Mouse (Mus musculus) embryo, embryonic 11.5 days (tissue): Measurements from ENCODE around the gene Rgs7.

ENCODE experiments used
- DNase-seq: peaks from one replicate; pipeline ENCODE4 v3.0.0-alpha.2; 2012; ENCODE audit warnings: low read depth, low spot score

Rgs7 gene

DNA sequence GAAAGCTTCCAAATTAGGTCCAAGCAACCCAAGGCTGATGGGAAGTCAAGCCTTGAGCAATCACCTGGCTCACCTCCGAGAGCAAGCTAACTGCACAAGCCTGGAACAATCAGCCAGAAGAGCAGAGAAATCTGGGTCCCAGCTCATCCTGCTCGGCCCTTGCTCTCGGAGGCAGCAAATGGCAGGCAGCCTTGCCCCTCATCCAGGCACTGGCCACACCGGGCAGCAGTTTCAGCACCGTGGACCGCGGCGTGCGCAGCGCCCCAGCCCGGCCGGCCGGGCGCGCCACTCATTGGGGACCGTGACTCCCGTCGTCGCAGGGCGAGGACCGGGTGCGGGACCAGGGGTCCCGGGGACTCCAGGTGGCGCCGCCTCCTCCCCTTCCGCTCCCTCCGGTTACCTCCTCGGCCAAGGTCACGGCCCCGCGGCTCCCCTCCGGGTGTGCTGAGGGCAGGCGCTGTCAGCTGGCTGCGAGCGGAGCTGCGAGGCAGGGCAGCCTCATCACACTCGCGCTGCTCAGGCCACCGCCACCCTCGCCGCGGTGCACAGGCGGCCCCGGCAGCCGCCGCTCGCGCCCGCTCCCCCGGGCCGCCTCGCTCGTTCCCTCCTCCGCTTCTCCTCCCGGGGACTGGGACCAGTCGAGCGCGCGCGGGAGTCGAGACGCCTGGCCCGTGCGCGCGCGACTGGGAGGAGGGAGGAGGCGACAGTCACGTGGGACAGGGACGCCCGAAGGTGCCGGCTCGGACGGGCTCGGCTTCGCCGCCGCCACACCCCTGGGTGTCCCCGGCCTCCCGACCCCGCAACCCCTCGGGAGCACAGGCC, at the start of gene Rgs7:
Rgs7 (minus strand) TSS at position 640 of the 822 bp plus-strand sequence.
- peak; percentile 26 for DNase-seq

DNA sequence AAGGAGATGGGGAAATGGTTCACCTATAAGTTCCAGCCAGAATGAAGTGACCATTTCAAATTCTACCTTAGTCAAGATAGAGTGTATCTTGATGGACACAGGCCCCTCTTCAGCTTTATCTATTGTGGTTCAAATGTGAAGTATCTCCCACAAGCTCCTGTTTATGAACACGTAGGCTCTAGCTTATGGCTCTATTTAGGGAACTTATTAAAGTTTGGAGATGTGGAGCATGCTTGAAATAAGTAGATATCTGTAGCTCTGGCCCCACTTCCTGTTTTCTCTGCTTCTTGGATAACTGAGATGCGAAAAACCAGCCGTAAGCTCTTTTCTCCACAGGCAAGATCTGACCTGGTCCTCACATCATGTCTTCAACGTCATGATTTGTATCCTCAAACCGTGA, 48.4 kb upstream of the Rgs7 start:
- DNase-seq = no peak

DNA sequence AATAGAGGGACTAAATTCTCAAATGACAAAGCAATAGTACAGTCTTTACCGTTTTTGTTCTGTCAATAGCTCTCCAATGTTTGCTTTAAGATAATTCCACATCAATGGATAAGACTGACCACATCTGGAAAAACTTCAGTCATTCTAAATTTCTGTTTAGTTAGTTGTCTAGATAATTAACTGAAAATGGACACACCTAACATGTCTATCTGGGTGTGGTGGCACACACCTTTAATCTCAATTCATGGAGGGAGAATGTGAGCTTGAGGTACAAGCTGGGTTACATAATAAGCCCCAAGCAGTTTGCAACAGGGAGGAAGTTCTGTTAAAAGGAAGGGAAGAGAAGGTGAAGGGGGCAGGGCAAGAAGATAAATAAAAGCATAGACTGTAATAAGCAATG, 45.0 kb upstream of the Rgs7 start:
- DNase-seq = no peak

DNA sequence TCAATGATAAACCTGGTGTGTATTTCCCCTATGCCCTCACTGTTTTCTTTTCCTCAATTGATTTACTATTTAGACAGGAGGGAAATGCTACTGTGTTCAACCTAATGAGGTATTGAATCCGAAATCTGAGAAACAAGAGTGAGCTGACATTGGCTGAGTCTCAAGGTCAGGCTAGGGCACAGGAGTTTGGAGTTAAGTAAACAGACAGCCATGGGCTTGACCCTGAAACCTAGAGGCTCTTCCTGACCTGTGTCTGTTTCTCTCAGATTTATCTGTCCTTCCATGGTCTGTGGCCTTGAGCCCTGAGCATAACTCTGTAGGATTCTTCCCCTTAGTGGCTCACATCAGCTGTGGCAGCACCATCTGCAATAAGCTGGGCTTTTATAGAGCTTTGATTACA, 37.6 kb upstream of the Rgs7 start:
- no peak for DNase-seq

DNA sequence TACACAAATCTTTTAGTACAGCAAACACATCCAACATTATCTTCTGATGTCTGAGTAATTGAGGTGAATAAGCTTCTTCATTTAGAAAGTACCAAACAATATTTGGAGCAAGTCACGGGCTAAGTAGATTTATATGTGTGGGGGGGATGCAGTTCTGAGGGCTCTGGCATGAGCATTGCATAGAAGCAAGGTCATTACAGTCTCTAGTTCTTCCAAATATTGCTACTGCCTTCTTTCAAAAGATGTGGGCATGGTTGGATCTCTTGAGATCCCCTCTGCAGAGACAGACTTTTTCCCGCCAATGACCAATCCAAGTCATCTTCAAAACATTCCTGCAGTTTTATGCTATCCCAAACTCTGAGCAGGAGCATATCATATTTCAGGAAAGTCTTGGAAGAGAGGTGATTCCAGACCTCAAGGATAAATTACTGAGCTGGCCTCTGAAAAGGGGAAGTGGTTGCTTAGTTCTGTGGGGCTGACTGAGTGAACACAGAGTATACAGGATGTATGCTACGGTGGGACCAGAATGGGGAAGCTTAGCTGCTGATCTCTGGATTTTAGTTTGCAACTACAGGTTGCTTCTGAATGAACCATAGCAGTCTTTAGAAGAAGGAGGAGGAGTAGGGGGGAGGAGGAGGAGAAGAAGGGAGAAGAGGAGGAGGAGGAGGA, 32.5 kb upstream of the Rgs7 start:
- no peak for DNase-seq

DNA sequence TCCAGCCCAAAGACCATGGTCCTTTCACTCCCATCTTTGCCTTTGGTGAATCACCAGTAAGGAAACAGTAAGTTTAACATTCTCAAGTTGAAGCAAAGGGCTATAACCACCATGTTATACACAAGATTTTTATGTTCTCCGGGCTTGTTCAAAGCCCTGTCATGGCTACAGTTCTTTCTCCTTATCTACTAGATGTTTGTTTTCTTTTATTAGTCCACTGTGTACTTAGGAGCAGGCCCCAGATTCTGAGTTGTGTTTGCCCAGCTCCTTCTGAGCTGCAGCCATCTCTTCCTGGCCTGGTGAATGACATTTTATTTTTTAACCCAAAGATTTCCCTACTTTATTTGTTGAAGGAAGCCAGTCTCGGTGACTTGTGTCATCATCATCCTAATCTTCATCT, 31.3 kb upstream of the Rgs7 start:
- DNase-seq = no peak

DNA sequence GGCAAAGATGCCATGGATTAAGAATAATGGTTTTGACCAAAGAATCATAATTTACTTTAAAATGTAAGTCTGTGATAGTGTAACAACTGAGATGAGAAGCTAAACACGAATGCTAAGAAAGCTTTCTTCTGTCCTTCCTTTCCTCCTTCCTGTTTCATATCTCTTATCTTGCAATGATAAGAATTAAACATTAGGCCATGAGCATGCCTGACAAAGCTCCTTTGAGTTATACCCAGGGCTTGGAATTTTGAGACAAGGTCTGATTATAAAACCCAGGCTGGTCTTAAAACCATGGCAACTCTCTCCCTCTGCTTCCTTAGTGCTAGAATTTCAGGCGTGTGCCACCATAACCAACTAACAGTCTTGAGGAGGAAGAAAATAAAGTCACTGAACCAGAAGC, 22.2 kb upstream of the Rgs7 start:
- DNase-seq = no peak

DNA sequence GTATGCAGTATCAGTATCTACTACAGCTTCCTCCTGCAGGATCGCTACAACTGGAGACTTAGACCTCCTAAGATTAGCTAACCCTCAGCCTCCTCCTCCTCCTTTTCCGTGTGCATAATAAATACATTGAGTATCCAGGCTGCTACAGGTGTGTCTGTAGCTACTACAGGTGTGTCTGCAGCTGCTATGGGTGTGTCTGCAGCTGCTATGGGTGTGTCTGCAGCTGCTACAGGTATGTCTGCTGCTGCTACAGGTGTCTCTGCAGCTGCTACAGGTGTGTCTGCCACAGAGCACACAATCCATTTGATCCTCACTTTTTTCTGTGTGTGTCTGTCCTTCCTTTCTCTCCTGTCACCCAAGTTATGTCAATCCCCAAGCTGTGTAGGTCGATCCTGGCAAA, 19.9 kb upstream of the Rgs7 start:
- DNase-seq = no peak

DNA sequence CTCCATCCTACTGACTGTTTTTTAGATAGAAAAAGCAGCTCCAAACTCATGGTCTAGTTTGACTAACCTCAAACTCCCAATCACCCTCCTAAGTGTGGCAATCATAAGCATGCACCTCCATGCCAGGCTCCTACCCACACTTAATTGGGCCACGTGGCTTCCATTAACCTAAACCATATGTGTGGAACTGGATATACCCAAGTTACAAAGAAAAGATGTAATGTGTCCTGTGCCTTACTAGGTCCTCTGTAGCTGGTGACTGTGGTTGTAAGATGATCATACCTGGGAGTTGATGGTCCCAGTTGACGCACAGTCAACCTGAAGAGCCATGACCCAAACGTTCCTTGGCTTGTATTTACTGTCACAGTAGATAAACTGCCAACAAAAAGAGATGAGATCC, 17.7 kb upstream of the Rgs7 start:
- no peak for DNase-seq

DNA sequence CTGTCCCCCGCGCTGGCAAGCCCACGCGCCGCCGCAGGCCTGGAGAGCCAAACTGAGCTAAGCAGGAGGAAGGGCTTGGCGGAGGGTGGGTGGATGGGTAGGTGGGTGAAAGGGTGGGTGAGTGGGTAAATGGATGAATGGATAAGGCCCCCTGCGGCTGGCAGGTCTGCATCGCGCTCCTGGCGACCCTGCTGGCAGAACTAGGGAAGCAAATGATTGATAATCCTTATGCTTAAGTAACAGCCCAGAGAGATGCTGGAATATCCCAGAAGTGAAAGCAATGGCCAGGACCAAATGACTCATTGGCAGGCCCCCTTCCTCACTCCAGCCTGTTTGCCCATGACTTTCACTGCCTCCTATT, 363 bp upstream of the Rgs7 start:
- DNase-seq = peak; percentile 2

DNA sequence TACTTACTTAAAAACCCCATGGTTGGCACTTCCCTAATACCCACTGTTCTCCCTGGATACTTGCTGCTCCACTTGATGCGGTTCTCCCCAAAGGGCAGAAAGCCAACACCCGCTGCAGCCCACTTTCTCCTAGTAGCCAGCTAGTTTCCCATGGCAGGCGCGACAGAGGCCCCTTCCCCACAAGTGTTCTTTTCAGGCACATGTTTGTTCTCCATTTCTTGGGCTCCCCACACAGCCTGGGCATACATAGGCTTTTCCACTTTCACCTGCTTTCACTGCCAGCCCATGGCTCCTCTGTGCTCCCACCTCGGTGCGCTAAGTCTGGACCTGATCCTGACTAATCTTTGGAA, 814 bp downstream of the Rgs7 start:
- no peak for DNase-seq

DNA sequence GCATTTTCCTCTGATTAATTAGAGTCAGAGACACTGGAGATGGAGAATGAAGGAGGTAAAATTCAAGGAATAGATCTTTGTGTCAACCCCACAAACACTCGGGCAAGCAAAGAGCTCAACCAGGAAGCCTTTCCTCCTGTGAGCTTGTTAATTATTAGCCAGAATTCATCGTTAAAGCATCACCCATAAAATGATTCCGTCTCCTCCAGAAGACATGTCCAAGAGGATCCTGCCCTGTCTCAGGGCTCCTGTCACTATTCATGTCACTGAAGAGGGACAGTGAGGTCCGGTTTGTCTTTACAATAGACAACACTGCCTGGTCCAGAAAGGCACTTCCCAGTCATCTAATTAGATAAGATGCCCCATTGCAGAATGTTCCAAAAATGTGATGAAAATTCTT, 7.2 kb downstream of the Rgs7 start:
- DNase-seq = no peak

DNA sequence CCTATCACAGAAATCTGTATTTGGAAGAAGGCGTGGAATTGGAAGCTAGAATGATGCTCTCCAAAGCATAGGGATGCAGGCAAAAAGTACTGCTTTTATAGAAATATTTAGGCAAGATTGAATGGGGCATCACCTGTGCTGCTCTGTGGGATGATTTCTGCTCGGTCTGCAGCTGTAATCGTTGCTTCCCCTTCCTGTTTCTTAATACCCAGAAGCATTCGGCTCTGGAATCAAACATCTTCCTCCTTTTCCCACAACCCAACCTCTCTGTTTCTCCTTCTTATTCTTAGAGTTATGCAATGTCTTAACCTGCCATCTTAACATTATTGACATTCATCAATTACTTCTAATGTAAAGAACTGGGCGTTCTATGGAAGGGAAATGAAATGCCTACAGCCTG, 19.2 kb downstream of the Rgs7 start:
- no peak for DNase-seq

DNA sequence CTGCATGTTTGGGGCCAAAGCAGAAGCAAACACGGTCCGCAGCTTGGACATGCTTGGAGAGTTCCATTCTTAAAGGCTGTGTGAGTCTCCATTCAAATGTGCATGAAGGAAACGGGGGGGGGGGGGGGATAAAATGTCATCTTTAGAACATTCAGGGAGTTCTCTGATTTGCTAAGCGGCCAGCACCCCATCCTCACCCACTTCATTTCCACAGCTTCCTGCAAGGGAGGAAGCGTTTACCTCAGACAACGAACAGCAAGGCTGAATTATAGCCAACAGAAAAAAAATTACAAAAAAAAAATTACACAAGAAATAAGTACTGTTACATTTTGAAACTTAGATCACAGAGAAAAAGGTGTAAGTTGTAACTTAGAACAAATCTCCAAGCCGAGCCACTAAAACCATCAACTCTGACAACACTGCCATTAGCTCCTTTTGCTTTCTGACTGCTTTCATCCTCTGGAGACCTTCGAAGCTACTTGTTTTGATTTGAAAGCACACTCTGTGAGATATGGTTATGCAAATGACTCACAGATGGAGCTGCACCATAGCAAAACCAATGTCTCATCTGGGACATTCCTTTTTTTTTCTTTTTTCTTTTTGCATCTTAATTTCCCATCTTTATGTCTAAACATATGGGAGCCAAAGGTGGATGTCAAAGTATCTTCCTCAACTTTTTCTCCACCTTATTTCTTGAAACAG, 23.1 kb downstream of the Rgs7 start:
- DNase-seq = no peak

DNA sequence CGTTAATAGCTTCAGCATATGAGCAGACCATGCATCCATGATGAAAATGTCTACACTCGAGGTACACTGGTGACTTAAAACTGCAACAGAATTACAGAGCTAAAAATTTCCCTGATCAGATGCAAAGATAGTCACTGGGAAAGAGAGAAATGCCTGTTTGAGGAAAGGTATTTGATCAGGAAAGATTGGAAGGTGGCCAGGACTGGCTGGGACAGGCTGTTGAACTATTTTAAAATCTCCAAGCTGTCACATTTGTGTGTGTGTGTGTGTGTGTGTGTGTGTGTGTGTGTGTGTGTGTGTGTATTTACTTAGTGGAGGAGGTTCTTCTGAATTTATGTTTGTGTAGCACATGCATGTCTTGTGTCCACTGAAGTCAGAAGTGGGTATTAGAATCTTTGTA, 27.7 kb downstream of the Rgs7 start:
- no peak for DNase-seq

DNA sequence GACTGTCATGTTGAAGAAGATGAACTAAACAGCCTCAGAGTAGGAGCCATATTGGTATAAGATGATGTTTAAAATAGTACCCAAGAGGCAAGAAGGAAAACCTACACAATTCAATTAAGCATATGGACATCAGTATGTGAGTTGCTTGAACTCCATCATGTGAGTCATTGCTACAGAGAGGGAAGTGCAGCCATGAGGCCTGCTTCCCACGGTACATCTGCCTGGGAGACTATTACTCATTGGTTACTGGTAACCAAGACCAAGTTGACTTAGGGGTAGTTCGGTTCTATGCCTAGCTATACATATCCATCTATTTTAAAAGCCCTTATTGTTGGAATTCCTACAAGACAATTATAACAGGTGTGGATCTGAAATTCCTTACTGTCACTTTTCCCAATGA, 29.9 kb downstream of the Rgs7 start:
- no peak for DNase-seq

DNA sequence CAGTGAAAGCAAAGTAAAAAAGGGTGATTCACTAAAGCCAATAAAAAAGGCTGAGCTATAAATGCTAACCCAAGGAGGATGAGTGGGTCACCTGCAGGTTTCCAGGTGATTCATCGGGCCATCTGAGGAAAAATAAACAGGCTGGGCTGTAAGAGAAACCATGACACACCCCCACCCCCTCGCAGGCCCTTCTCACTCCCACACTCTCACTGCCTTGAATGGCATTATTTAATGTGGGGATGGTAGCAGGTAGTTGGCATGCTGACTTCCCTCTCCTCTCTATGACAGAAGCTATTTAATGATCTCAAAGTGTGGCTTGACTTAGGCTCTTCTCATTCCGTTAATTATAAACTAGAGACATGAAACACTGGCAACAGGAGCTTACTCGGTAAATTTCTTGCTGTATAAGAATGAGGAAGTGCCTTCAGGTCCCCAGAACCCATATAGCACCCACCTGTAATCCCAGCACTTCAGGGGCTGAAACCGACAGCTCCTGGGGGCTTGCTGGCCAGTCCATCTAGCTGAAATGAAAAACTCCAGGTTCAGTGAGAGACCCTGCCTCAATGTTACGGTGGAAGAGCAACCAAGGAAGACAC, 38.2 kb downstream of the Rgs7 start:
- DNase-seq = no peak

DNA sequence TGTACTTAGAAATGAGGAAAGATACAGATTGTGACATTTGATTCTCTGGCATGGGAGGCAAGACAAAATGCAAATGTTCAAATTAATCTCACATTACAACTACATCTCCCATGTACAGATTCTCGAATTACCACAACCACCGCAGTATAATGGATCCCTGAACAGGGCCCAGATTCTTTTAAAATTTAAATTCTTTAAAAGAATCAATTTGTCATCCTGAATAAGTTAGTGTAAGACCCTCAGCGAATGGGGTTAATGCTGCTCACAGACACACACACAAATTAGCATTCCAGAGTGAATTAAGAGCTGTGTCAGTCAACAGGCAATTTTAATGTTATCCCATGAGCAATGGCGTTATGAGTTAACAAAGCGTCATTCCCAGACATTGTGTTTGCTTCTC, 44.3 kb downstream of the Rgs7 start:
- no peak for DNase-seq

DNA sequence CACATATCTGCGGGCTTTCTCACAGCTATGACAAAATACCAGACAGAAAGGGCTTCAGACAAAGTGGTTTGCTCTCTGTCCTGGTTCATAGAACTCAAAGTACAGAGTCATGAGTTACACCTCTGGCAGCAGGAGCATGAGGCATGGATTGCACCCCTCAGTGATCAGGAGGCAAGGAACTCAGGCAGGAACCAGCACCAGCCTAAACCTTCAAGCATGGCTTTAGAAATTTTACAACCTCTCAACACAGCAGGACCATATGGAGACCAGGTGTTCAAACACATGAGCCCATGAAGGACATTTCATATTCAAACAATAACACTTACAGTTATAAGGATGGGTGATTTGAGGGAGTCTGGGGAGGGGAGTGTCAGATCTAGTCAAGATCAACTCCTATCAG, 49.4 kb downstream of the Rgs7 start:
- no peak for DNase-seq

DNA sequence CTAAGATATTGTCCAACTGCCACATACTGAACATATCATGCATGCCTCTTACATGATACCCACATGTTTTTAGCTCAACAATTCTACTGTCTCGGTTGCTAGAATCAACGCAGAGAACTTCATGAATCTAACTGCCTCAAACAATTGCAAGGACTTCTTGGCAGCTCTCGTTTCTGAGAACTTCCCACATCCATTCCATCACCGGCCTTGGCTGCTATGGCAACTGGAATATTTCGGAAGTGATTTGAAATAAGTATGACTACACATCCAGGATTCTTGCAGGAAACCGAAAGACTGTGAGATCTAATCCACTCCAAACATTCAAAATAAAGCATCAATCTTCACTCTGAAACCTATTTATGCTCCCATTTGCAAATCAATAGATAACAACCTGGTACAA, 50.3 kb downstream of the Rgs7 start:
- DNase-seq = no peak

DNA sequence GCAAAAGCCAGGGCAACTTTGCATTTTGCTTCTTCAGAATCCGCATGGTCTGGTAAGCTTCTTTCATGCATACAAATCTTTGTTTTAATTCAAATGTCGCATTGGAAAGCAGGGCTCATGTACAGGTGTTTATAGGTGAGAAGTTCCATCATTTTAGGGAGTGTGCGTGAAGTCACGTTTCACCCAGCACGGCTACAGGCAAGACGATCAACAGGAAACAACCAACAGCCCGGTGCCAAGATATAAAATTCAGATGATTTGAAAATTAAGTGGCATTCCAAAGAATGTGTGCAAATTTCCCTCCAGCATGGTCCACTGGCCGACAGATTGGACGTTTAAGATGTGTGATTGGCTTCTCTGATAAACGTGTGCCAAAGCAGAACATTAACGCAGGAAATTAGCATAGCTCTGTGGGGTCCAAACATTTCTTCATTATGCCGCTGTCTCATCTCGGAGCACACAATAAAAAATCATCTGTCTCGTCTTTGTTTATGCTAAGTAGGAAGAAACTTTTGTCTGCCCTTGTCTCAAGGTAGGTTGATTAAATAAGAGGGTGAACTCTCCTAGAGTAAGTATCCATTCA, 58.6 kb downstream of the Rgs7 start:
- DNase-seq = no peak

DNA sequence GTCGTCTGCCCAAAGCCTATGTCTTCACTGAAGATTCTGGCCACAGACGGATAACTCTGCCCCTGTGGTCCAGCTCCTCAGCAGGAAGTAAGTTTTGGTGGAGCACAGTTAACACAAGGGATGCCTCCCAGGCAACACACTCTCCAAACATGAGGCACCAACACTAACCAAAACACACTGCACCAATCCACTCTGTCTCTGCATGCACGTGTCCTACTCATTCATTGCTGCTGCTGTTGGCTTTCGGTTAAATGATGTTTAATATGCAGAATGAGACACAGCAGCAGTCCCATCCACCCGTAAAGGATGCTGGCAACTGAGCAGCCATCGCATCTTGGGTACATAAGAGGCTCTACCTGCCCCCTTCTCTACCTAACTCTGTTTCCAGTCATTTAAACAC, 59.2 kb downstream of the Rgs7 start:
- DNase-seq = no peak
